Mouse (Mus musculus) hindbrain, embryonic 14.5 days (tissue): ENCODE measurements around the gene Prdm1. TPM values are rescaled to one million over a fixed set of nuclear protein-coding genes. Genes with fewer than 3 reads are reported as not detected.

ENCODE experiments used
- ATAC-seq: fragments of 200-750 bp; cut with Nextera tagmentation; 2 replicates; pipeline ENCODE4 v1.8.0; 2017; ENCODE audit warnings: moderate number of reproducible peaks, mild to moderate bottlenecking, moderate TSS enrichment, moderate library complexity; ENCODE audit not compliant: low FRiP score
- DNase-seq: peaks from one replicate; pipeline ENCODE4 v3.0.0-alpha.2; 2015; ENCODE audit warnings: low spot score
- H3K27ac ChIP-seq: fragments of 300-500 bp; sonication (generic); 2 replicates; pipeline ENCODE4 v1.5.1; 2014; ENCODE audit warnings: mild to moderate bottlenecking, moderate library complexity
- H3K27me3 ChIP-seq: fragments of 300-500 bp; sonication (generic); 2 replicates; pipeline ENCODE4 v1.6.1; 2014; ENCODE audit warnings: mild to moderate bottlenecking, low read length, mixed read lengths; ENCODE audit not compliant: control insufficient read depth, insufficient read depth
- H3K36me3 ChIP-seq: fragments of 300-500 bp; sonication (generic); replicated peaks from 2 replicates; pipeline ENCODE4 v1.6.1; 2014; ENCODE audit not compliant: control insufficient read depth, insufficient read depth
- H3K4me1 ChIP-seq: fragments of 300-500 bp; sonication (generic); replicated peaks from 2 replicates; pipeline ENCODE4 v1.6.1; 2014; ENCODE audit warnings: antibody characterized with exemption, low read length, mixed read lengths; ENCODE audit not compliant: control insufficient read depth, insufficient read depth
- H3K4me2 ChIP-seq: fragments of 300-500 bp; sonication (generic); replicated peaks from 2 replicates; pipeline ENCODE4 v1.6.1; 2014; ENCODE audit warnings: mild to moderate bottlenecking, moderate library complexity
- H3K4me3 ChIP-seq: fragments of 300-500 bp; sonication (generic); replicated peaks from 2 replicates; pipeline ENCODE4 v1.5.1; 2014; ENCODE audit warnings: mild to moderate bottlenecking, low read length
- H3K9ac ChIP-seq: fragments of 300-500 bp; sonication (generic); 2 replicates; pipeline ENCODE4 v1.6.1; 2014
- H3K9me3 ChIP-seq: fragments of 300-500 bp; sonication (generic); 2 replicates; pipeline ENCODE4 v1.6.1; 2016; ENCODE audit warnings: low read length; ENCODE audit not compliant: control insufficient read depth
- WGBS: fragments of 180-500 bp; shearing (Covaris S2); extraction: QIAGEN DNeasy Blood & Tissue Kit; methylation state at CpG from one replicate; pipeline ENCODE4 v1.1.7; 2014; 5-methylcytosine and 5-hydroxymethylcytosine counted together
- polyA plus RNA-seq: library from polyadenylated mRNA; unstranded; fragments of >200 nt; fragmentation: Nextera tagmentation; extraction: Ambion mirVana; gene quantifications from 2 replicates; pipeline ENCODE4 v1.2.1, GENCODE M21; 2014

Gene Prdm1
- polyA plus RNA-seq, 1 experiment from 2014 or later, result 0.86 TPM

DNA sequence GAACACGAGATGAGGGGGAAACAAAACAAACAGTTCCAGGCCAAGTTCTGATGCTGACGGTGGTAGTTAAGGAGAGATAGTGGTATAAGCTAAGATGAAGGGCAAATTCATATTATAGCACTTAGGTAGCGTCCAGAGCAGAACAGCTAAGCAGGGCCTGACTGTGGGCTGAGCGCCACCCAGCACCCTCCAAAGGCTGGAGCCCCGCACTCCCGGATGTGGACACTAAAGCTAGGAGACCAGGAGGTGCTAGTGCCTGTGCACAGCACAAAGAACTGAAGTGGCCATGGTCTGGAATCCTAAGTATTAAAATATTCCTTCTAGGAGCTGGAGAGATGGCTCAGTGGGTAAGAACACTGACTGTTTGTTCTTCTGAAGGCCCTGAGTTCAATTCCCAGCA lies 67.2 kb downstream of the Prdm1 start:
- H3K4me3 ChIP-seq, result no peak overlapping the region
- 94% methylated on average over 6 of the region's 6 CpGs for WGBS
- no peak for DNase-seq

DNA sequence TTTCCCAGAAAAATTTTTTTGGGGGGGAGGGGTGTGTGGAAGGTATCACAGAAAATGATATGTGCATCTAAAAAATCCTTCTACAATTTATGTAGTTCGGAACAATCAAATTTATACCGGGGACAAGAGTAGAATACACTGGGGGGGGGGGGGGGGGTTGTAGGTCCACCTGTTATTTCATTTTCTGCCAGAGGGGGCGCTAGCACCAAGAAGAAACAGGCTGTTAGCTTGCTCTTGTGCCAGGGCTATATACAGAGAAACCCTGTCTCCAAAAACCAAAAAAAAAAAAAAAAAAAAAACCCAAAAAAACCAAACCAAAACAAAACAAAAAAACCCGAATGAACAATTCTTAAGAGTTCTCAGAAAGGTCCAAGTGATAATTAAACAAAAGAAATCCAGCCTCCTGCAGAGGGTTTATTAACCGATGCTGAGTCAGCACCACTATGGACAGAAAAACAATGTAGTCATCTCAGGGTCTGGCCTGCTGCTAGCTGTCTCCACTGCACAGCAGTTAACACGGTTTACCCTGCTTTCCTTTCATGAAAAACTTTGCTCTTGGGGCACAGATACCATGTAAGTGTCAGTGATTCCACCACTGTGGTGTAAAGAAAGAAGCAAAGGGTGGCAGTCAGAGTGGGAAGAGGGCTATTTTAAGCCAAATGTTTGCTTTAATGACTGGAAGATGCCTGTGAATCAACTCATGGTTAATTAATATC lies 68.0 kb downstream of the Prdm1 start:
- H3K4me1 ChIP-seq, result peaks cover 14% of the 10 kb centered on the region
- H3K4me3 ChIP-seq, result no peak overlapping the region
- H3K9me3 ChIP-seq, result no peaks in the 10 kb centered on the region
- no peak for ATAC-seq
- peaks cover 34% of the 10 kb centered on the region for H3K27me3 ChIP-seq
- no peak overlapping the region for H3K9ac ChIP-seq
- H3K27ac ChIP-seq, result peak overlapping the region; percentile 28; the same call in 1 of the 2 replicates
- H3K4me2 ChIP-seq, result no peak overlapping the region
- WGBS, result 17% methylated on average over 6 of the region's 6 CpGs
- DNase-seq, result peak; percentile 62
- no peaks in the 10 kb centered on the region for H3K36me3 ChIP-seq

More for the DNA sequence above, 67.2 kb downstream of the Prdm1 start:
- H3K9ac ChIP-seq, result no peak overlapping the region
- no peak overlapping the region for H3K4me2 ChIP-seq
- no peaks in the 10 kb centered on the region for H3K9me3 ChIP-seq
- no peaks in the 10 kb centered on the region for H3K36me3 ChIP-seq
- peaks cover 14% of the 10 kb centered on the region for H3K4me1 ChIP-seq
- H3K27ac ChIP-seq, result no peak overlapping the region
- ATAC-seq, result no peak
- H3K27me3 ChIP-seq, result peaks cover 26% of the 10 kb centered on the region

DNA sequence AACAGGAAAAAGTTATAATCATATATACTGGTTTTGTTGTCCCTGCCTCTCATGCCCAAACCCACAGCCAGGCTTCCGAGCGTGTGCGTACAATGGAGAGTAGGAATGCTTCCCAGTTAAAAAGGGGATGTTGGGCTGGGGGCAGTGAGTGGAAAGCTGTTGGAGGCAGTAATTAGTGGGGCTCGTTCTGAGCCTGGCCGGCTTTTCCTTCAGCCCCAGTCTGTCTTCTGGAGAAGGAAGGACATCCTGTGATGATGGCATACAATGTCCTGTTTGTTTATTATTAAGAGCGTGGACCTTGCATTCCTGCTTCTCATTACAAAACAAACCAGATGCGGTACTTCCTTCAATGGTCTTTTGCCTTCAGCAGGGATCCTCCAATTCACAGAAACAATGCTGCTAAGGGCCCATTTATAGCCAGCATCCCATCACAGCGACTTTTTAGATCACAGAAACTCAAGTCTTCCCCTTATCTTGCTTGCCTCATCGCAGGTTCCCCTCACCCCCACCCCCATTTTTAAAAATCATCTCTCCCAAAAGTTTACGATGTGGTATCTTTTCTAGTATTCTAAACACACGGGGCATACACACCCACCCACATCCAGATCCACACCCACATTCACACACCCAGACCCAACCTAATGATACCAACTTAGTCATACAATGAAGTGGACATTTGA lies 68.8 kb downstream of the Prdm1 start:
- Histone ChIP-seq H3K4me1 (peaks cover 14% of the 10 kb centered on the region), H3K27me3 (peaks cover 41% of the 10 kb centered on the region), H3K27ac (no peak overlapping the region), H3K9me3 (no peaks in the 10 kb centered on the region), H3K9ac (peak overlapping the region; percentile 55; the same call in 1 of the 2 replicates), H3K4me3 (peak overlapping the region; percentile 52), H3K4me2 (peak overlapping the region; percentile 94), H3K36me3 (no peaks in the 10 kb centered on the region)
- ATAC-seq (no peak), DNase-seq (no peak)
- 9% methylated on average over 11 of the region's 11 CpGs for WGBS

DNA sequence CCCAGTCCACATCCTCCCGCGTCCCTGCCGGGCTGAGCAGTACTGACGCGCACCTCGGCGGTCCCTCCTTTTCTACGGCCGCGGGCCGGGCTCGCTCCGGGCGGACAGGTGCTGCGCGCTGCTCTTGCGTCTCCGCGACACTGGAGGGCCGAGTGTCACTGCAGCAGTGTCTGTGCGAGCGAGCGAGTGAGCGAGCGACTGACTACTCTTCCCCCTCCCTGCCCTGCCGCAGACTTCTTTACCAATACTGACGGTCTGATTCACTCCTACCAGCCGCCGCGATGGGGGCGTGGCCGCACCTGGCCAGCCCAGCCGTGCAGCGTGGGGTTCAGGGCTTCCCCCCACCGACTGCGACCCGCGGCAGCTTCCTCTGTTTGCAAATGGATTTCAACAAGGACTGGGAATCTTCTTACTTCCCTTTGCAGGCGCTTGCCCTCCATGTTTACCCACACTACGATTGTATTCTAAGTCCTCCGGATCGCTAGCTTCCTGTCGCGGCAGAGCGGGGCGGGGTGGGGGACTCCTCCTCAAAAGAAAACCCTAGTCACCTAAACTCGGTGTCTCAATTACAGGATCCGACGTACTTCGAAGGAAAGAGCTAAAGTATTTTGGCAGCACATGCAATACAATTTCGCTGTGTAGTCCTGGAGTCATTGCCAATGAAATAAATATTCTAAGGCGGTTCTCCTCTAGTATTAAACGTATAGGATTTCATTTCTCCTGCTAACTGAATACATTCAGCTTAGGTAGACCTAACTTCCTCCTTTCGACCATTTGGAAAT lies 69.6 kb downstream of the Prdm1 start:
- H3K4me1 ChIP-seq, result peaks cover 14% of the 10 kb centered on the region
- H3K27ac ChIP-seq, result no peak overlapping the region
- H3K4me2 ChIP-seq, result peak overlapping the region; percentile 94
- H3K9ac ChIP-seq, result peak overlapping the region; percentile 55
- H3K4me3 ChIP-seq, result peak overlapping the region; percentile 52
- H3K27me3 ChIP-seq, result peaks cover 41% of the 10 kb centered on the region
- DNase-seq (peak; percentile 56), ATAC-seq (peak; percentile 89)
- H3K9me3 ChIP-seq, result no peaks in the 10 kb centered on the region
- no peaks in the 10 kb centered on the region for H3K36me3 ChIP-seq
- WGBS, result under 1% methylated on average over 53 of the region's 54 CpGs

DNA sequence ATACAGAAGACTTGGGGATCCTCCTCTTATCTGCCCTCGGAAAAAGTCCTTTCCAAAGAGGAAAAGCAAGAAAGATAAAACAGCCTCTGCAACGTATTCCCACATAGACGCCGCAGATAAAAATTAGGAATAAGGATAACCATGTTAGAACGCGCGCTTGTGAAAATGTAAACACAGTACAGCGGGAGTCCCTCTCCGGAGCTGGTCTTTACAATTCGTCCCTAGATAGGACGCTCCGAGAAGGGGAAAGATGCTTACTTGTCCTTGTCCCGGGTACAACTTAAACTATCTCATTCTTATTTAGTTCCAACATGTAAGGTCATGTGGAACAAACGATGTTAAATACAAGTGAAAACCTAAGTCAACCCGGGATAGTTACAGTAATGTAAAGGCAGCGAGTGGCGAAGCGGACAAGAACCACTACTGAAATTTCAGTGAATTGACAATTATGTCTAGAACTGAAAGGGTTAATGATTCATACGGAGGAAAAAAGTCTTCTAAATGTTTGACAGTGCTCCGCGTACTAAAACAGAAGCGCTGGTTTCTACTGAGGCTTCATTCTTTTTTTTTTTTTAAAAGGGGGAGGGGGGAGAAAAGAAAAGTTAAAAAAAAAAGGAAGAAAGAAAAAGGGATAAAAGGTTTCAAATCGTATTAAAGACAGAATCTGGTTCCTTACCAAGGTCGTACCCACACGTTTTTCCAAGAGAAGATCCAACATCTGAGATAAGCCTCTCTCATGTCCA lies 70.3 kb downstream of the Prdm1 start:
- Histone ChIP-seq H3K4me3 (peak overlapping the region; percentile 52), H3K36me3 (no peaks in the 10 kb centered on the region), H3K9me3 (no peaks in the 10 kb centered on the region), H3K4me2 (peak overlapping the region; percentile 94), H3K27ac (no peak overlapping the region), H3K27me3 (peaks cover 41% of the 10 kb centered on the region), H3K9ac (peak overlapping the region; percentile 55), H3K4me1 (peaks cover 14% of the 10 kb centered on the region)
- WGBS, result under 1% methylated on average over 25 of the region's 25 CpGs
- ATAC-seq (no peak), DNase-seq (no peak)

DNA sequence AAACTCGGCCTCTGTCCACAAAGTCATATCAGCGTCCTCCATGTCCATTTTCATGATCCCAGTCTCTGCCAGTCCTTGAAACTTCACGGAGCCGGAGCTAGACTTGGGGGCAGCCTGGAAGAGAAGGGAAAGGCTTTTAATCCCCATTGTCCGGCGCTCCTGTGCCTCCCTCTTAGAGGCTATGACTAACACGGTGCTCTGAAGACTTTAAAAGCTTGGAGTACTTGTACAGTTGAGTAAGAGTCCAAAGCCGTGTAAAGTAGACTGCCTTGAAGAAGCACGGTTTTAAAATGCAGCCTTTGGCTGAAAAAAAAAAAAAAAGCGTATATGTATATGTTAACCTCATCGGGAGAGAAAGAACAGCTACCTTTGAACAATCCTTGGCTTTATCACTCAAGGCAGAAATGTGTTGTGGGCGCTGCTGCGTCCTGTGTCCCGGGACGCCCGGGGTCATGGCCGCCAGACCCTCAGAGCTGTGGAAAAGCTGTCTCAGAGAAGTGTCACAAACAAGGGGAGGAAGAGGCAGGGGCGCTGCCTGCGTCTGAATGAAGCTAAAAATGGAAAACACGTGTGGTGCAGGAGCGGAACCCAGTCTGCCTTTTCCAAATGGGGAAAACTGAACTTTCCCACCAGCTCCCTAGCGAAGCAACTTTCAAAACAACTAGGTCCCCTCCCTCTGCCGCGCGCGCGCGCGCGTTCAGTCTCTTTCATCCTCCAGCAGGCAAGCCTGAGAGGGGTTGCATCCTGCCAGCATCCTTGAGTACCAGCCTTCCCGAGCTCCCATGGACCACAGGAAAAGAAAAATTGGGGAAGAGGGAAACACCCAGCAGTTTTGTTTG lies 71.3 kb downstream of the Prdm1 start:
- Histone ChIP-seq H3K4me1 (peaks cover 14% of the 10 kb centered on the region), H3K4me2 (peak overlapping the region; percentile 94), H3K9me3 (no peaks in the 10 kb centered on the region), H3K4me3 (peak overlapping the region; percentile 52), H3K36me3 (no peaks in the 10 kb centered on the region), H3K9ac (0 out of 2 replicates have a peak overlapping the region, but pooled peaks have one; percentile 8), H3K27ac (no peak overlapping the region), H3K27me3 (peaks cover 41% of the 10 kb centered on the region)
- ATAC-seq, result no peak
- 2% methylated on average over 31 of the region's 31 CpGs for WGBS
- no peak for DNase-seq

DNA sequence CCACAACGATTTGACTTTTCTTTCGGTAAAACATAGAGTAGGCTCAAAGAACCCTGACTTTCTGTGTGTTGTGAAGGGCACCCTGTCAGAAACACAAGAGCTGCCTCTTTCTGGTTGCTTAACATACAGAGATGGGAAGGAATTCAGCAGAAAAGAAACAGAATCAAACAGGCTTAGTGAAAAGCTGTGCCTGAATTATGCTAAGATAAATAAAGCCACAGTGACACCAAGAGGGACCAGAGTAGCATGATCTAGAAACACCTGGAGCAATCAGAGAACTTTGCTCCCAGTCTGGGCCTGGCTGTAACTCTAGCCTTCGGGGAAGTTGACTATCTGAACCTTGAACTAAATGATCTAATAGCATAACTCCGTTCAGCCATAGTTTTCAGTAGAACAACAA lies 73.5 kb downstream of the Prdm1 start:
- H3K4me1 ChIP-seq, result peaks cover 14% of the 10 kb centered on the region
- H3K4me2 ChIP-seq, result no peak overlapping the region
- H3K9me3 ChIP-seq, result no peaks in the 10 kb centered on the region
- H3K36me3 ChIP-seq, result no peaks in the 10 kb centered on the region
- H3K27me3 ChIP-seq, result peaks cover 40% of the 10 kb centered on the region
- H3K4me3 ChIP-seq, result no peak overlapping the region
- 76% methylated on average over 4 of the region's 4 CpGs for WGBS
- ATAC-seq, result no peak
- no peak overlapping the region for H3K9ac ChIP-seq
- H3K27ac ChIP-seq, result no peak overlapping the region
- no peak for DNase-seq

DNA sequence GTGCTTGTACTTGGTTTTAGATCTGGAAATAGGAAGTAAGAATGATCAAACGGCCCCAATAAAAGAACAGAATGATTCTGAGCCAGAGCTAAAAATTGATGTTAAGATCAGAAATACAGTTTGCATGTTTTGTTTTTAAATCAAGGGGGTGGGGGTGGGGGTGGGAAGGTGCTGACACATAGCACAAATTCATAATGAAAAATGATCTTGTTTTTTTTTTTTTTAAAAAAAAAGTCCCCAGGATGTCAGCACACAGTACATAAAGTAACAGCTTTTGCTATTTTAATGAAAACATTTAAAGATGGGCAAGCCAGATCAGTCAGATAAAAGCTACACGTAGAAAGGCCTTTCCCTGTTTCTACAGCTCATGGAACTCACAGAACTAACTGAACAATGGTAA lies 74.2 kb downstream of the Prdm1 start:
- no peak for DNase-seq
- ATAC-seq, result no peak
- 74% methylated on average over 2 of the region's 2 CpGs for WGBS
- no peaks in the 10 kb centered on the region for H3K9me3 ChIP-seq
- H3K4me2 ChIP-seq, result no peak overlapping the region
- no peaks in the 10 kb centered on the region for H3K36me3 ChIP-seq
- peaks cover 14% of the 10 kb centered on the region for H3K4me1 ChIP-seq
- no peak overlapping the region for H3K9ac ChIP-seq
- no peak overlapping the region for H3K27ac ChIP-seq
- peaks cover 35% of the 10 kb centered on the region for H3K27me3 ChIP-seq
- no peak overlapping the region for H3K4me3 ChIP-seq
